Mouse (Mus musculus): ENCODE results near the gene Mlh3. TPM values are rescaled to one million over a fixed set of nuclear protein-coding genes. Genes with fewer than 3 reads are reported as not detected.
"Not testable (repeated sequence)": the region's sequence is repeated elsewhere in the genome, so short reads cannot be mapped to it uniquely, and the experiment has no call there.

Mlh3 gene
- polyA plus RNA-seq, 1 experiment from 2014 or later: 9.5 TPM

- DNase-seq (ENCODE audit: low spot score) (no peak), ATAC-seq (ENCODE audit: insufficient read depth, low FRiP score, low TSS enrichment) (peak; percentile 73; the same call in 1 of the 2 replicates)
- H3K4me3 ChIP-seq (ENCODE audit: low read depth, low read length): peak within 1 kb of the TSS; percentile 42
- H3K4me1 ChIP-seq (ENCODE audit: control insufficient read depth, insufficient read depth, low read length): no peaks in the 10 kb centered on the region
- 9% methylated on average over 21 of the region's 21 CpGs for WGBS
- no peaks in the 10 kb centered on the region for H3K36me3 ChIP-seq (ENCODE audit: control insufficient read depth, insufficient read depth, low read length)
- no peaks in the 10 kb centered on the region for H3K9me3 ChIP-seq (ENCODE audit: control insufficient read depth, low read length)
- peak within 1 kb of the TSS; percentile 76 for H3K4me2 ChIP-seq (ENCODE audit: low read depth)
- H3K27me3 ChIP-seq (ENCODE audit: control insufficient read depth, insufficient read depth, low read length): no peaks in the 10 kb centered on the region
- H3K27ac ChIP-seq (ENCODE audit: low read depth, low read length): no peak within 1 kb of the TSS
- peak within 1 kb of the TSS; percentile 19; the same call in 1 of the 2 replicates for H3K9ac ChIP-seq (ENCODE audit: low read length)
Measured at GRCm38 (mm10) chr12:85287809-85288485, 17.5 kb upstream of the Mlh3 start, which contains the start of gene Acyp1. Acyp1 (minus strand) TSS chr12:85288438.

- DNase-seq (ENCODE audit: low spot score) (no peak), ATAC-seq (ENCODE audit: insufficient read depth, low FRiP score, low TSS enrichment) (no peak)
- Histone ChIP-seq H3K4me2 (ENCODE audit: low read depth) (no peak overlapping the region), H3K27ac (ENCODE audit: low read depth, low read length) (no peak overlapping the region), H3K36me3 (ENCODE audit: control insufficient read depth, insufficient read depth, low read length) (no peaks in the 10 kb centered on the region), H3K27me3 (ENCODE audit: control insufficient read depth, insufficient read depth, low read length) (no peaks in the 10 kb centered on the region), H3K9ac (ENCODE audit: low read length) (no peak overlapping the region), H3K4me1 (ENCODE audit: control insufficient read depth, insufficient read depth, low read length) (no peaks in the 10 kb centered on the region), H3K4me3 (ENCODE audit: low read depth, low read length) (no peak overlapping the region), H3K9me3 (ENCODE audit: control insufficient read depth, low read length) (no peaks in the 10 kb centered on the region)
- WGBS: 49% methylated on average over 2 of the region's 5 CpGs
Measured at GRCm38 (mm10) chr12:85286941-85287340, 16.5 kb upstream of the Mlh3 start.

GRCm38 (mm10) chr12:85284996-85285395 is 14.6 kb upstream of the Mlh3 start:
- 84% methylated on average over 4 of the region's 4 CpGs for WGBS
- no peaks in the 10 kb centered on the region for H3K4me1 ChIP-seq (ENCODE audit: control insufficient read depth, insufficient read depth, low read length)
- no peak for ATAC-seq (ENCODE audit: insufficient read depth, low FRiP score, low TSS enrichment)

GRCm38 (mm10) chr12:85284331-85284730 is 13.9 kb upstream of the Mlh3 start:
- WGBS: 77% methylated on average over 8 of the region's 8 CpGs
- no peak overlapping the region for H3K9ac ChIP-seq (ENCODE audit: low read length)
- no peak overlapping the region for H3K4me3 ChIP-seq (ENCODE audit: low read depth, low read length)
- H3K27me3 ChIP-seq (ENCODE audit: control insufficient read depth, insufficient read depth, low read length): no peaks in the 10 kb centered on the region
- peaks cover 5% of the 10 kb centered on the region; the same call in 1 of the 2 replicates for H3K4me1 ChIP-seq (ENCODE audit: control insufficient read depth, insufficient read depth, low read length)
- no peak for DNase-seq (ENCODE audit: low spot score)
- ATAC-seq (ENCODE audit: insufficient read depth, low FRiP score, low TSS enrichment): no peak
- no peak overlapping the region for H3K4me2 ChIP-seq (ENCODE audit: low read depth)
- H3K9me3 ChIP-seq (ENCODE audit: control insufficient read depth, low read length): no peaks in the 10 kb centered on the region
- no peaks in the 10 kb centered on the region for H3K36me3 ChIP-seq (ENCODE audit: control insufficient read depth, insufficient read depth, low read length)
- H3K27ac ChIP-seq (ENCODE audit: low read depth, low read length): no peak overlapping the region

More at GRCm38 (mm10) chr12:85284996-85285395, 14.6 kb upstream of the Mlh3 start:
- Histone ChIP-seq H3K9me3 (ENCODE audit: control insufficient read depth, low read length) (no peaks in the 10 kb centered on the region), H3K36me3 (ENCODE audit: control insufficient read depth, insufficient read depth, low read length) (no peaks in the 10 kb centered on the region), H3K27ac (ENCODE audit: low read depth, low read length) (no peak overlapping the region), H3K4me3 (ENCODE audit: low read depth, low read length) (no peak overlapping the region), H3K4me2 (ENCODE audit: low read depth) (no peak overlapping the region), H3K9ac (ENCODE audit: low read length) (no peak overlapping the region), H3K27me3 (ENCODE audit: control insufficient read depth, insufficient read depth, low read length) (no peaks in the 10 kb centered on the region)
- no peak for DNase-seq (ENCODE audit: low spot score)

- H3K4me3 ChIP-seq (ENCODE audit: low read depth, low read length); DNase-seq (ENCODE audit: low spot score); H3K36me3 ChIP-seq (ENCODE audit: control insufficient read depth, insufficient read depth, low read length); H3K4me2 ChIP-seq (ENCODE audit: low read depth); H3K9ac ChIP-seq (ENCODE audit: low read length); ATAC-seq (ENCODE audit: insufficient read depth, low FRiP score, low TSS enrichment); H3K27ac ChIP-seq (ENCODE audit: low read depth, low read length); H3K27me3 ChIP-seq (ENCODE audit: control insufficient read depth, insufficient read depth, low read length); H3K9me3 ChIP-seq (ENCODE audit: control insufficient read depth, low read length); H3K4me1 ChIP-seq (ENCODE audit: control insufficient read depth, insufficient read depth, low read length): not testable (repeated sequence)
- 94% methylated on average over 1 of the region's 4 CpGs for WGBS
Measured at GRCm38 (mm10) chr12:85281756-85282155, 11.4 kb upstream of the Mlh3 start.

- no peaks in the 10 kb centered on the region for H3K9me3 ChIP-seq (ENCODE audit: control insufficient read depth, low read length)
- peaks cover 6% of the 10 kb centered on the region; the same call in 1 of the 2 replicates for H3K4me1 ChIP-seq (ENCODE audit: control insufficient read depth, insufficient read depth, low read length)
- no peaks in the 10 kb centered on the region for H3K27me3 ChIP-seq (ENCODE audit: control insufficient read depth, insufficient read depth, low read length)
- DNase-seq (ENCODE audit: low spot score) (no peak), ATAC-seq (ENCODE audit: insufficient read depth, low FRiP score, low TSS enrichment) (peak; percentile 4; the same call in 1 of the 2 replicates)
- 69% methylated on average over 12 of the region's 12 CpGs for WGBS
- H3K36me3 ChIP-seq (ENCODE audit: control insufficient read depth, insufficient read depth, low read length): no peaks in the 10 kb centered on the region
- H3K27ac ChIP-seq (ENCODE audit: low read depth, low read length): no peak overlapping the region
- peak overlapping the region; percentile 44 for H3K4me2 ChIP-seq (ENCODE audit: low read depth)
- H3K4me3 ChIP-seq (ENCODE audit: low read depth, low read length): no peak overlapping the region
- H3K9ac ChIP-seq (ENCODE audit: low read length): no peak overlapping the region
Measured at GRCm38 (mm10) chr12:85280845-85281651, 10.6 kb upstream of the Mlh3 start.

GRCm38 (mm10) chr12:85280105-85280844 is 9.9 kb upstream of the Mlh3 start:
- H3K9me3 ChIP-seq (ENCODE audit: control insufficient read depth, low read length): no peaks in the 10 kb centered on the region
- H3K27me3 ChIP-seq (ENCODE audit: control insufficient read depth, insufficient read depth, low read length): no peaks in the 10 kb centered on the region
- H3K9ac ChIP-seq (ENCODE audit: low read length): peak overlapping the region; percentile 76
- H3K4me2 ChIP-seq (ENCODE audit: low read depth): peak overlapping the region; percentile 92
- ATAC-seq (ENCODE audit: insufficient read depth, low FRiP score, low TSS enrichment) (peak; percentile 94), DNase-seq (ENCODE audit: low spot score) (peak; percentile 98)
- under 1% methylated on average over 31 of the region's 31 CpGs for WGBS
- no peak overlapping the region for H3K27ac ChIP-seq (ENCODE audit: low read depth, low read length)
- H3K4me1 ChIP-seq (ENCODE audit: control insufficient read depth, insufficient read depth, low read length): peaks cover 6% of the 10 kb centered on the region; the same call in 1 of the 2 replicates
- no peaks in the 10 kb centered on the region for H3K36me3 ChIP-seq (ENCODE audit: control insufficient read depth, insufficient read depth, low read length)
- peak overlapping the region; percentile 48 for H3K4me3 ChIP-seq (ENCODE audit: low read depth, low read length)

GRCm38 (mm10) chr12:85279396-85280080 is 9.1 kb upstream of the Mlh3 start:
- no peak overlapping the region for H3K27ac ChIP-seq (ENCODE audit: low read depth, low read length)
- H3K9me3 ChIP-seq (ENCODE audit: control insufficient read depth, low read length): no peaks in the 10 kb centered on the region
- DNase-seq (ENCODE audit: low spot score) (no peak), ATAC-seq (ENCODE audit: insufficient read depth, low FRiP score, low TSS enrichment) (peak; percentile 53)
- peak overlapping the region; percentile 92 for H3K4me2 ChIP-seq (ENCODE audit: low read depth)
- no peaks in the 10 kb centered on the region for H3K36me3 ChIP-seq (ENCODE audit: control insufficient read depth, insufficient read depth, low read length)
- 9% methylated on average over 10 of the region's 10 CpGs for WGBS
- no peaks in the 10 kb centered on the region for H3K27me3 ChIP-seq (ENCODE audit: control insufficient read depth, insufficient read depth, low read length)
- H3K9ac ChIP-seq (ENCODE audit: low read length): peak overlapping the region; percentile 76
- peak overlapping the region; percentile 48 for H3K4me3 ChIP-seq (ENCODE audit: low read depth, low read length)
- peaks cover 6% of the 10 kb centered on the region; the same call in 1 of the 2 replicates for H3K4me1 ChIP-seq (ENCODE audit: control insufficient read depth, insufficient read depth, low read length)

Data from neural tube, embryonic 11.5 days (tissue).